Mouse (Mus musculus) forelimb bud, embryonic 11.5 days (tissue): ENCODE measurements around the gene Lamtor2.

Source experiments
- DNase-seq: peaks from one replicate; pipeline ENCODE4 v3.0.0-alpha.2; 2012; ENCODE audit warnings: low read depth, low spot score

Gene Lamtor2

DNA sequence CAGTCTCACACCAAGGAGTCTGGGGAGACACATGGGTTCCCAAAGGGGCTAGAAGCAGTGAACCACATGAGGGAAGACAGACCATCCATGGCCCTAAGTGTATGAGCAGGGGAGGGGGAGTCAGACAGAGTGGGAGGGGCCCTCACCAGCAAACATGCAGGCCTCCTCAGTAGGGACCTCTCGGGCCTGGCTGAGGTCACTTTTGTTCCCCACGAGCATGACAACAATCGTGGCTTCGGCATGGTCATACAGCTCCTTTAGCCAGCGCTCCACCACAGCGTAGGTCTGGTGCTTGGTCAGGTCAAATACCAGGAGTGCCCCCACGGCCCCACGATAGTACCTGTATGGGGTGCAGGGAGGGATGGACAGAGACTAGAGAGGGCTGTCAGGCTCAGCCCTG is 9.7 kb downstream of the Lamtor2 start:
- no peak for DNase-seq

DNA sequence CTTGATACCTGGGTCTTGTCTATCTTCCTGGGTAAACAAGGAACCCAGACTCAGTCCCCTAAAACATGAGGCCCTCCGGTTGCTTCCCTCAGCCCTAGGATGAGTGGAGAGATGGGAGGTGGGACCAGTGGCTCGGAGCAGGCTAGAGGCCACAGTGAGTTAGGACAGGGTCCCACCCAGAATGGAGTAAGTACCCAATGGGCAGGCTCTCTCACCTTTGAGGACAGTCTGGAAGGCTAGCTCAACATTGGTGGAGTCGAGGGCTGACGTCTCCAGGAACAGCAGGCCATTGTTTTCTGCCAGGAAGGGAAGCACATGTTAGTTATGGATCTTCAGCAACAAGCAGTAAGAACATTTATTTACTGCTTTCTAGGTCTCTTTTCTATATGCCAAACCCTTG is 10.4 kb downstream of the Lamtor2 start:
- no peak for DNase-seq

DNA sequence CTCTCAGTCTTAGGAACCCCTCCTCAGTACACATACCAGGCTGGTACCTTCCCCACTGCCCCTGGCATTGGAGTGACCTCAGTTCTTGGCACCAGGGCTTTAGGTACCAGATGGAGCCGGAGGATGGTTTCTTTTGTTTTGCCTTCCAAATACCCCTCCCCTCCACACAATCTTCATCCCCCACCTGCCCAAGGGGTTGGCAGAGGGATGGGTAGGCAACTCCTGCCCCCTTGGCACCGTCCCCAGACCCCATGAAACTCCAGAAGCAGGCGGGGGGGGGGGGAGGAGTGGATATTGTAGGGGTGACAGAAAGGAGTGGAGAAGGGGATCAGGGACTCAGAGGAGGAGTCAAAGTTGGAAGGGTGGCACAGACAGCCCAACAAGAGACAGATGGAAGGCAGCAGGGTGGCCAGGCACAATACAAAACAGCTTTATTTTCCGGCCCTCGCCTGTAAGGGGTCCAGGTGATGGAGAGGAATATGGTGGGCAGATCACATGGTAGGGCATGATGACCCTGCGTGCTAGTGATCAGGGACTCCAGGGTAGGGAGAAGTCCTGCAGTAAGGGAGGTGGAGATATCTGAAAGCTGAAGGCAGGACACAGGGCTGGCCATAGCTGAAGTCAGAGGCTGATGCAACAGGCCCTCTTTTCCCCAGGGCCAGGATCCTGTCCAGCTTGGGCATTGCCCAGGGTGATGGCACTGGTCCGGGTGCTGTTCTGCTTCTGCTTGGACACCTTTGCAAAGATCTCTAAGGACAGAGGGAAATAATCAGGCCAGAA is 11.1 kb downstream of the Lamtor2 start:
- no peak for DNase-seq

DNA sequence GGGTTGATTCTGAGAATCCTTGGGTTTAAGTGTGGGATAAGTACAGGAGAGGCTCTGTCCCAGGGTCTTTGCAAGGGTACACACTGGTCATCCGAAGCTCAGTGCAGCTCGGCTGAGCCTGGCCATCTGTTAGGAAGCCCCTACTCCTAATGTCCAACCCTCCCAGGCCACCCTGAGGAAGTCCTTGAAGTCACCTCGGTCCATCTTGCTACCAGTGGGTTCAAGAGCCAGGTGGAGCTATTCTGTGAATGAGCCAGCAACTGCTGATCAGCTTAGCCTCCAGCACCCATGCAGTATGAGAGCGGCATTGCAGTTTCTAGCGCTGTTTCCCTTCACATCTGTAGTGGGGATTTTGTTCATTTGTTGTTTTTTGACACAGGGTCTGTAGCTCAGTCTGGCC is 12.8 kb downstream of the Lamtor2 start:
- DNase-seq, result no peak

GRCm38 (mm10) chr3:88539397-88539796 is 13.5 kb downstream of the Lamtor2 start:
- no peak for DNase-seq

DNA sequence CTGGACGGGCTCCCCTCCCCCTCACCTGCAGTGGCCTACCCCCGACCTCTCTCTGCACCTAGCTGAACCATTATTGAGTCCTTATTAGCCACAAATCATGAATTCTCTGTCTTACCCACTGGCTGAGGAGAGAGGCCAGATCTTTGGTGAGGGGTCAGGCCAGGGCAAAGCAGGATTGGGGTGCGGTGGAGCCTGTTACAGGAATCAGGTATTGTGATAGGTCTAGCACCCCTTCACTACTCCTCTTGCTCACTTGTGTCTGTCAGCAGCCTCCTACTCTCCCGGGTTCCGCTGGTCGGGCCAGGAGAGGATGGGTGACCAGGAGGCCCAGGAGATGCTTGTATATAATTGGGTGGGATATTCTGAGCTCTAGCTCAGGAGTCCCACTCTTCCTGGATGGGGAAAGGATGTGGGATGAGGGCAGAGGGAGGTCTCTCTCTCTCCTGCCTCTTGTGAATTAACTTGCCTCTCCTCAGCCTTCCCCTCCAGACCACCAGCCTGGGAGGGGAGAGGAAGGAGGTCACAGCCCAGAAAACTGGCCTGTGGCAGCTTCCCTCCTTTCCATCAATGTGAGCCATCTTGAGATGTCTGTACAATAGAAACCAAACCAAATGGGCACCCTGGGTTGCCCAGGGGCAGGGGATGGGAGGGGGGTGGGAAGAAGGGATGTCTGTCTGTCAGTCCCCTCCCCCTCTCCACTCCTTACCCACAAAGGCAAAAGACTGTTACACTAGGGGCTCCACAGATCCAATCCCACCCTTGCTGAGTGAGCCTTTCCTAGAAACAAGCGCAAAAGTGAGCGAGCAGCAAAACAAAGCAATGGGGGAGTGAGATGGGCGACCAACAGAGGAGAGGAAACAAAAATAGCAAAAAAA is 14.4 kb downstream of the Lamtor2 start:
- no peak for DNase-seq

- DNase-seq, result no peak
These were observed 15.7 kb downstream of the Lamtor2 start for GRCm38 (mm10) chr3:88537146-88537545.

- DNase-seq, result peak; percentile 67
These were observed 16.6 kb downstream of the Lamtor2 start for GRCm38 (mm10) chr3:88536103-88536930.

DNA sequence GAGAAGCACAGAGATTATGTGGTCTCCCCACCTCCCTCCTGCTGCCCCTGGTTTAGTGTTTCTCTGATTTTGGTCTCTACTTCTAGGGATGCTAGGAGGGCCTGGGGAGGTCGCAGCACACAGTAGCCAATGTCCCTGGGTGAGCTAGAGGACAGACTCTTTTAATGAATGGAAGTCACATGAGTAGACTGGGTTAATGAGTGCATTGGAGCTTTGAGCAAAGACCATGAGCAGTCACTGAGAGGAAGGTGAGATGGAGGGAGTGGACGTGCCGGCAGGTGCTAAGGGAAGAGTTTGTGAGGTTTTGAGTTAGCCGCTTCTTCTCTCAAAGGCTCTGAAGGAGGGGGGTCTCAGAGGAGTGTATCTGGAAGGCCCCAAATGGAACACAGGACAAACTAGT is 17.3 kb downstream of the Lamtor2 start:
- no peak for DNase-seq

DNA sequence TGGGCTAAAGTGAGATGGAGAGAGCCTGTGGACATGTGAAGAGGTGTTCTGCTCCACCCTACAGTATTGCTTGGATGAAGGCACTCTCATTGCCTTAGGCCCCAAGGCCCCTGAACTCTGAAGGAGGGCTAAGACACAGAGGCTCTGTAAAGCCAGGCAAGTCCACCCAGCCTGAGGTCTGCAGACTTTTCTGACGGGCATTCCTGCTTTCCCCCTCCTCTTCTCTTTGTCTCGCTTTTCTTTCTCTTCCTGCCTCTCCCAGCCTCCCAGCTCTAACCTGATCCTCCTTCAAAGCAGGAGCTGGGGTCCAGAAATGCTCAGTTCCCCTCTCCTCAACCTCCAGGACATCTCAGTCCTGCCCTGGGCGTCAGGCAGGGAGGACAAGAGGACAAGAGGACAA is 17.9 kb downstream of the Lamtor2 start:
- DNase-seq, result no peak

DNA sequence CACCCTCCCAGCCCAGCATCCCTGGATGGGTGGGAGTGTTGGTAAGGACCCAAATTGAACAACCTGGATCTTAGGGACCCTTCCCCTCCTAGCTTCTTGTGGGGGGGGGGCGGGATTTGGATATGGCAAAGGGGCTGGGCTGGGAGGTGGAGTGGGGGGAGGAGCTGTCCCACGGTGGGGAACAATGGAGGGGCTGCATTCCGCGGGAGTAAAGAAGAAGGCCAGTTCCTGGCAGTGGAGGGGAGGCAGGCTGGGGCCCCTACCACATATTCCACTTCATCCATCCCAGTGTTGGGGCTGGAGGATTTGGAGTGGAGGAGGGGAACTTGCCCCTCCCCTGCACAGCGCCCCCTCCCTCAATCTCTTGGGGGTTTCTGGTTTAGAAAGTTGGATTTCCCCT is 19.2 kb downstream of the Lamtor2 start:
- DNase-seq, result no peak

- DNase-seq, result peak; percentile 70
These were observed 20.0 kb downstream of the Lamtor2 start for GRCm38 (mm10) chr3:88532689-88533511.

DNA sequence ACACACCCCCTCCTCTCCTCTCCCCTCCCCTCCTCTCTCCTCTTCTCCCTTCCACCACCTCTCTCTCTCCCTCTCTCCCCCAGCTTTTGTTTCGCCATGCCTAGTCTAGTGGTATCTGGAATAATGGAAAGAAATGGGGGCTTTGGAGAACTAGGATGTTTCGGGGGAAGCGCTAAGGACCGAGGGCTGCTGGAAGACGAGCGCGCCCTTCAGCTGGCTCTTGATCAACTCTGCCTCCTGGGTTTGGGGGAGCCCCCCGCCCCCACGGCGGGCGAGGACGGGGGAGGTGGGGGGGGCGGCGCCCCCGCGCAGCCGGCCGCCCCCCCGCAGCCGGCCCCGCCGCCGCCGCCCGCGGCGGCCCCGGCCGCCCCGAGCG is 20.6 kb downstream of the Lamtor2 start, which contains the start of gene Mex3a:
Gene Mex3a, plus strand, starts transcription at position 97 of the 376 bp plus-strand sequence.
- no peak for DNase-seq

GRCm38 (mm10) chr3:88531348-88532298 is 21.3 kb downstream of the Lamtor2 start:
- DNase-seq, result peak; percentile 94

GRCm38 (mm10) chr3:88530082-88530864 is 22.6 kb downstream of the Lamtor2 start:
- no peak for DNase-seq

GRCm38 (mm10) chr3:88529204-88530000 is 23.5 kb downstream of the Lamtor2 start:
- no peak for DNase-seq

DNA sequence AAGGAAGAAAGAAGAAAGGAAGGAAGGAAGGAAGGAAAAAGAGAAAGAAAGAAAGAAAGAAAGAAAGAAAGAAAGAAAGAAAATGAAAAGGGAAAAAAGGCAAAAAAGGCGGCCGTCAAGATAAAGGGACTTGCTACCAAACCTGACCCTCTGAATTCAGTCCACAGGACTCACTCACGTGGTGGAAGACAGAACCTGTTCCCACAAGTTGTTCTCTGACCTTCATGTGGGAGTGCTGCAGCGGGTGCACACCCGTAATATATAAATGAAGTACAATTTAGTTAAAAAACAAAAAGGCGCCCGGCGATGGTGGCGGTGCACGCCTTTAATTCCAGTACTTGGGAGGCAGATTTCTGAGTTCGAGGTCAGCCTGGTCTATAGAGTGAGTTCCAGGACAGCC is 24.2 kb downstream of the Lamtor2 start:
- DNase-seq, result no peak

- no peak for DNase-seq
These were observed 25.3 kb downstream of the Lamtor2 start for GRCm38 (mm10) chr3:88527565-88527964.
